Mouse (Mus musculus) heart, postnatal 0 days (tissue): Measurements from ENCODE around the gene Ddx58.

Experiments
- CTCF ChIP-seq: IDR thresholded peaks from 2 replicates; pipeline ENCODE4 v1.5.1; 2016; ENCODE audit warnings: antibody characterized with exemption, control low read depth, low read depth
- EP300 ChIP-seq: IDR thresholded peaks from 2 replicates; pipeline ENCODE4 v1.6.1; 2016; ENCODE audit warnings: antibody characterized with exemption, low read depth

DNA sequence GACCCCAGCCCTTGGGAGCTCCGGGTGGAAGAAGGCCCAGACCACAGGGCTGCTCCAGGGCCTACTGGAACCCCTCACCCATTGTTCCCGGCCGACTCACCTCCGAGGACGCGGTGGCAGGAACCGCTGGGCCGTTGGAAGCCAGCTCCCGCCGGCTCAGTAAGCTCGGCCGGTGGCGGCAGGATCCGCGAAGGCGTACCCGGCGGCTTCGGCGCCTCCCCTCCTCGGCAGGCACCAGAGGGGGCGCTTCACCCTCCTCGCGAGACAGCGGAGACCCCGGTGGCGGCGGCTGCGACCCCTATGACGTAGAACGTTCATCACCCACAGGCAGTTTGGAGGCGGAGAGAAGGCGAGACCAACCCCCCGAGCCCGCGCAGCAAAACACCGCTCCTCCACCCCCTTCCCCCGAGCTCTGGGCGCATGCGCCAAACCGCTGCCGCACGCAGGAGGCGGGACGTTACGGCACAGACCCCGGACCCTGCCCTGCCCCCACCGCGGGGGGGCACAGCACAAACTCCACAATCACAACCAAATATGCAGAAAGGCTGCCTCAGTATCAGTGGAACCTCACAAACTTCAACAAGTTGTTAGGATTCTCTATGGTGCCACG lies 28.7 kb upstream of the Ddx58 start:
- TF ChIP-seq EP300 (no peak), CTCF (peak; percentile 24; the same call in 1 of the 2 replicates)
